Mouse (Mus musculus) G1E (cell line): Measurements from ENCODE around the gene Hspd1. TPM values are rescaled to one million over a fixed set of nuclear protein-coding genes. Genes with fewer than 3 reads are reported as not detected.

ENCODE experiments used
- ATAC-seq: 2 replicates; pipeline ENCODE4 v1.8.0; 2016; ENCODE audit warnings: mild to moderate bottlenecking; ENCODE audit not compliant: insufficient number of reproducible peaks, poor library complexity, low FRiP score, severe bottlenecking; ENCODE audit errors: extremely low read depth
- DNase-seq: peaks from one replicate; pipeline ENCODE4 v3.0.0; 2012; ENCODE audit warnings: low spot score
- H3K27me3 ChIP-seq: 2 replicates; pipeline ENCODE4 v1.6.1; 2012; ENCODE audit warnings: mild to moderate bottlenecking, low read length, inconsistent platforms; ENCODE audit not compliant: insufficient read depth
- H3K36me3 ChIP-seq: replicated peaks from 2 replicates; pipeline ENCODE3; 2012; ENCODE audit warnings: mild to moderate bottlenecking, inconsistent platforms
- H3K4me1 ChIP-seq: 2 replicates; pipeline ENCODE4 v1.6.1; 2012; ENCODE audit warnings: low read depth, low read length, inconsistent platforms, mixed read lengths; ENCODE audit not compliant: insufficient read depth
- H3K4me3 ChIP-seq: 2 replicates; pipeline ENCODE4 v1.5.1; 2012; ENCODE audit warnings: low read depth, mild to moderate bottlenecking, inconsistent platforms, low read length, moderate library complexity, mixed read lengths
- H3K9me3 ChIP-seq: replicated peaks from 2 replicates; pipeline ENCODE4 v1.6.1; 2012; ENCODE audit warnings: inconsistent platforms
- CTCF ChIP-seq: IDR thresholded peaks from 2 replicates; pipeline ENCODE4 v1.5.1; 2012; ENCODE audit warnings: low read depth, low read length, inconsistent platforms, mixed read lengths
- GATA1 ChIP-seq: IDR thresholded peaks from 2 replicates; pipeline ENCODE4 v1.6.1; 2012; ENCODE audit warnings: borderline replicate concordance, low read length, inconsistent platforms, mixed read lengths
- GATA2 ChIP-seq: IDR thresholded peaks from 2 replicates; pipeline ENCODE4 v1.6.1; 2012; ENCODE audit warnings: low read depth, low read length, inconsistent platforms, borderline replicate concordance
- POLR2AphosphoS5 ChIP-seq: IDR thresholded peaks from 2 replicates; pipeline ENCODE4 v1.6.1; 2012; ENCODE audit warnings: low read depth, low read length, inconsistent platforms; ENCODE audit not compliant: insufficient replicate concordance
- TAL1 ChIP-seq: conservative IDR thresholded peaks from 2 replicates; pipeline ENCODE4 v1.6.1; 2012; ENCODE audit warnings: low read depth, low read length, inconsistent platforms, mixed read lengths
- polyA plus RNA-seq: library from polyadenylated mRNA; stranded (reverse); fragments of >175 nt; gene quantifications from 2 replicates; pipeline ENCODE4 v1.2.3, GENCODE M21; 2012
- total RNA-seq, 2 experiments: library from RNA; stranded (forward) in 1 of 2; stranded (reverse) in 1 of 2; fragments of 200-1000 nt in 1 of 2; fragments of >200 nt in 1 of 2; fragmentation: Nextera tagmentation in 1 of 2; gene quantifications; 2 replicates each; pipeline ENCODE4 v1.2.3; 2014 to 2017

The Hspd1 gene
- total and polyA plus RNA-seq, 3 experiments = 116 to 812 (median 273) TPM

DNA sequence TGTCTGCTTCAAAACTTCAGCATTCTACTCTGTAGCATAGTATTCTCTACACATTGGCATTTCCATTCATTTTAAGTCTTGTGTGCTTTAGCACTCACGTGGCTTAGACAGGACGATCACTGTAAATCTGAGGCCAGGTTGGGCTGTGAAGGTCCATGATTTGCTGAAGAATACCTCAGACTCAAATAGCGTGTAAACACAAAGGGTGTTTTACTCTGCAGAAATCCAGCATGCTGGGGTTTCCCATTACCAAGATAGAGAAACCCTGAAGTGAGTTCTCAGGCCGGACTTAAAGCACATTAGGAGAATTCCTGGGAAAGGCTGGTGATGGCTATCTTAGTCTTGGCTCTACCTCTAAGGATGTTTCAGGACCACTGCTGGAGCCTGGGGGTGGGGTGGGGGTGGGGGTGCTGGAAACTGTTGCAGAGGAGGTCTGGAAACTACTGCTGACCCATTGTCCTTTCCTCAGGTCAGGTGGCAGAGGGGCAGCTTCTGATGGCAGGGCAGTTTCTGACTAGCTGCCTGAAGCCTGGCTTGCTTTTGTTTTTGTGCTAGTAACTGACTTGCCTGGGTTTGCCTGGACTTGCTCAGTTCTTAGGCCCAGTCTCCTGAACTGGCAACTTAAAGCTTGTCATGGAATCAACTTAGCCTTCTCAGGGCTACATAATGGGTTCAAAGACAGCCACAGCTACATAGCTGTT is 21.2 kb upstream of the Hspd1 start:
- H3K4me3 ChIP-seq = no peak overlapping the region
- no peaks in the 10 kb centered on the region; the same call in 1 of the 2 replicates for H3K27me3 ChIP-seq
- no peaks in the 10 kb centered on the region for H3K9me3 ChIP-seq
- no peaks in the 10 kb centered on the region for H3K36me3 ChIP-seq
- TF ChIP-seq GATA1 (no peak), GATA2 (no peak), POLR2AphosphoS5 (no peak), CTCF (no peak), TAL1 (no peak)
- H3K4me1 ChIP-seq = peaks cover 49% of the 10 kb centered on the region
- no peak for ATAC-seq
- DNase-seq = no peak

DNA sequence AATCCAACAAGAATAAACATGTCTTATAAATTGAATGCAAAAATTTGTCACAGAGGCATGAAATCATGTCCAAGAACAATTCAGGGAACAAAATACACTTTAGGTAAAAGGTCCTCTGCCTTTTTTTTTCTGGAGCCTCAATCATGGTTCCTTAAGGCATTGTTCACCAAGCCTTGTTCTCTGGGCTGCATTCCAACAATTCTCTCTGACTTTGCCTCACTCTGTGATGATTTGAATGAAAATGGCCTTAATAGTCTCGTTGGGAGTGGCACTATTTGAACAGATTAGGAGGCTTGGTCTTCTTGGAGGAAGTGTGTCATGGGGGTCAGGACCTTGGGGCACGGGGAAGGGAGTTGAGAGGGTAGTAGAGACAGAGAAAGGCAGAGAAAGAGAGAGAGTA is 20.4 kb upstream of the Hspd1 start:
- H3K9me3 ChIP-seq = no peaks in the 10 kb centered on the region
- TF ChIP-seq CTCF (no peak), TAL1 (no peak), GATA1 (no peak), GATA2 (no peak)
- ATAC-seq (no peak), DNase-seq (no peak)
- H3K4me1 ChIP-seq = peaks cover 49% of the 10 kb centered on the region
- H3K27me3 ChIP-seq = no peaks in the 10 kb centered on the region; the same call in 1 of the 2 replicates
- H3K4me3 ChIP-seq = no peak overlapping the region
- no peaks in the 10 kb centered on the region for H3K36me3 ChIP-seq

DNA sequence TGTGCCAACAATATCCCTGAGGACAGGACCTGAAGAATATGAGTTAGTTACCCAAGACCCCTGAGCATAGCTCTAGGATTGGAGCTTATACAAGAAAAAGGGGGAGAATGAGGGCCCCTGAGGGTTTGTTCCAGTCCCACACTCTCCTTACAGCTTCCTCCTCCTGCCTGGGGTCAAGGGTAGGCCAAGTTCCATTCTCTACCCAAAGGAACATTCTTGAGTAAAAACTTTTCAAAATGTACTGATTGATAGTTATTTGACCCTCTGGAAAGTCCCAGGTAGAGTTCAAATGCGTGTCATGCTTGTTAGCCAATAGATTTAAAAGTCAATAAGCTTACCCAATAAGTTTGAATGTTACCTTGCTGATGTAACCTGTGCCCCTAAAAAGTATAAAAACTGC is 19.6 kb upstream of the Hspd1 start:
- TF ChIP-seq TAL1 = no peak
- TF ChIP-seq POLR2AphosphoS5 = no peak
- no peak for TF ChIP-seq GATA1
- TF ChIP-seq GATA2 = no peak
- no peak for TF ChIP-seq CTCF
- H3K27me3 ChIP-seq = peaks cover 3% of the 10 kb centered on the region
- no peak overlapping the region; the same call in 1 of the 2 replicates for H3K4me3 ChIP-seq
- H3K4me1 ChIP-seq = peaks cover 43% of the 10 kb centered on the region
- H3K9me3 ChIP-seq = no peaks in the 10 kb centered on the region
- DNase-seq (no peak), ATAC-seq (no peak)
- H3K36me3 ChIP-seq = no peaks in the 10 kb centered on the region

DNA sequence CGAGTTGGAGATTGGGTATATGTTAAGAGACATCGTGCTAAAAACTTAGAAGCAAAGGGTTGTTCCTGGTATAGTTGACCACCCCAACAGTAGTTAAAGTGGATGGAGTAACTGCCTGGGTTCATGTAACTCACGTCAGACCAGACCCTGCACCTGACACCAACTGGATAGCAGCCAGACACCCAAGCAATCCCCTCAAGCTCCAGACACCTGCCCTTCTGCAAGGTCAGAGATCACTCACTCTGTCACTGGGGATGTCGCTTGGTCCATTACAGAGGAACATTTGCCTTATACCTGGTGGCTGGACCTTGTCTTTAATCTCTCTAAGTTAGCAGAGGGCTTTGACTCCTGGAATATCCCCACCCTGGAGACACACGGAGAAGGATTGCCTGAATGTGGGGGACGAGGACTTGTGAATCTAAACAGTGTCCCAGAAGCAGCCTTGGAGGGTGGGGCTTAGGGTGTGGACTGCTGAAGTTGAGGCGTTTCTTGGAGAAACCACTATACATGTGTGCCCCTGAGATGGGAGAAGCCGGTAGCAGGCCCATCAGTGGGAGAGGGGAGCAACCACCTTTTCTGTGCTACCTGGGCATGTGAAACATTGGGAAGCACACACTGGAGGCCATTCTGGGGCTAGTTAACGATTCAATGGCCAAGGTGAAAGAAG is 19.0 kb upstream of the Hspd1 start:
- Histone ChIP-seq H3K4me1 (peaks cover 37% of the 10 kb centered on the region), H3K4me3 (peak overlapping the region; percentile 17; the same call in 1 of the 2 replicates), H3K36me3 (no peaks in the 10 kb centered on the region), H3K9me3 (no peaks in the 10 kb centered on the region), H3K27me3 (peaks cover 3% of the 10 kb centered on the region)
- TF ChIP-seq POLR2AphosphoS5 (no peak), TAL1 (no peak), GATA1 (no peak)
- no peak for DNase-seq
- ATAC-seq = no peak

DNA sequence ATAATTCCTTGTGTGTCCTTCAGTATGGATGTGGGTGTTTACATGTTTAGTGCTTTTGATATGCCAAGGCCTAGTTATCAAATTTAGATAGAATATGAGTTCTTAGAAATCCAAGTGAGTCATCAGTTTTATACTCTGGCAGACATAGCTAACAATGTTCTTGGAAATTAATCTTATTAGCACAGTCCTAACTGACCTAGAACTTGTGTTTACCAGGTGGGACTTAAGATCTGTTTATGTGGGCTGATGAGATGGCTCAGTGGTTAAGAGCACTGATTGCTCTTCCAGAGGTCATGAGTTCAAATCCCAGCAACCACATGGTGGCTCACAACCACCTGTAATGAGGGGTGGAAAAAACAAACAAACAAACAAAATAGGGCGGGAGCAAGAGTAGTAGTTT is 4.4 kb upstream of the Hspd1 start:
- H3K4me1 ChIP-seq = peaks cover 46% of the 10 kb centered on the region
- H3K36me3 ChIP-seq = peaks cover 41% of the 10 kb centered on the region
- ATAC-seq (no peak), DNase-seq (no peak)
- TF ChIP-seq GATA2 (no peak), TAL1 (peak; percentile 18; the same call in 1 of the 2 replicates)
- H3K9me3 ChIP-seq = no peaks in the 10 kb centered on the region
- no peak overlapping the region for H3K4me3 ChIP-seq
- H3K27me3 ChIP-seq = no peaks in the 10 kb centered on the region

DNA sequence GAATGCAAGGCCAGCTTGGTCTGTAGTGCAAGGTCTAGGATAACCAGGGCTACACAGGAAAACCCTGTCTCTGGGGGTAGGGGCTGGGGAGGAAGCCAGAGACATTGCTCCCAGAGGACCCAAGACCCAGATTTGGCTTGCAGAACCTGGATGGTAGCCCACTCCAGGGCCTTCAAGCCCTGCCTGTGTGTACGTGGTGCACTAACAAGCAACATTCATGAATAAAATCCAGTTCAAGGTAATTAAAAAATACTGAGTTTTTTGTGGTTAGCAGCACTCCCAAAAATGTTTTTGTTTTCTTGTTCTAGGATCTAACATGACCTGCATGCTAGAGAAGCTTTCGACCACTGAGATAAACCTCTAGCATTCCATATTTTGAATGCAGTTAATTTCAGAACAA is 4.0 kb upstream of the Hspd1 start:
- DNase-seq = no peak
- H3K4me1 ChIP-seq = peaks cover 44% of the 10 kb centered on the region
- no peak for ATAC-seq
- H3K4me3 ChIP-seq = no peak overlapping the region; the same call in 1 of the 2 replicates
- no peaks in the 10 kb centered on the region for H3K27me3 ChIP-seq
- TF ChIP-seq GATA2 = no peak
- no peak for TF ChIP-seq POLR2AphosphoS5
- TF ChIP-seq CTCF = no peak
- TF ChIP-seq GATA1 = no peak
- no peak for TF ChIP-seq TAL1
- no peaks in the 10 kb centered on the region for H3K9me3 ChIP-seq
- H3K36me3 ChIP-seq = peaks cover 41% of the 10 kb centered on the region

DNA sequence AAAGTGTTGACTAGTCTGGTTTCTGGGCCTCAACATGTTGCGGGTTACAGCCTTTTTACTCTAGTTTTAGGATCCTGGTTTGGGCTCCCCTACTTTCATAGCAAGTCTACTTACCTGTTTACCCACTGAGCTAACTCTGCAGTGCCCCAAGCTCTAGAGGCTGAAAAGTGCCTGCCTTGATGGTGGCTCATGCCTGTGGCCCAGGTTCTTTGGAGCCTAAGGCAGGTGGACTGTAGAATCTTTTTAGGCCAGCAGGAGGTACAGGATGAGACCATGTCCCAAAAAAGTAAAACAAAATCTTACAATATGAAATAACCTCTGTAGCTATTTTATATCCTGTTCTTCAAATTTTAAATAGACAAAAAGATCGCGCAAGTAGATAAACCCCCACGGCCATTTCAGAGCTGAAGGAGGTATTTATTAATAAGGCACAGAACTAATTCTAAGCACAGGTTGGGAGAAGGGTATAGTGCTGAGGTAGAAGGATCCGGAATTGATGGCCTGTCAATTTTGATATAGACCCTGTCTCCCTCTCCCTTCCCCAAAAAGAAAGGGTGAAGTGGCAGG is 1.5 kb upstream of the Hspd1 start:
- peaks cover 55% of the 10 kb centered on the region for H3K36me3 ChIP-seq
- no peak for ATAC-seq
- H3K4me1 ChIP-seq = peaks cover 50% of the 10 kb centered on the region
- no peak for TF ChIP-seq GATA1
- no peak for TF ChIP-seq GATA2
- TF ChIP-seq TAL1 = no peak
- TF ChIP-seq CTCF = no peak
- no peak for TF ChIP-seq POLR2AphosphoS5
- DNase-seq = no peak
- H3K27me3 ChIP-seq = no peaks in the 10 kb centered on the region
- peak overlapping the region; percentile 91 for H3K4me3 ChIP-seq
- H3K9me3 ChIP-seq = no peaks in the 10 kb centered on the region
